Mouse (Mus musculus): ENCODE data around the gene Srrd.

Gene Srrd

GRCm38 (mm10) chr5:112342463-112343204, at the start of gene Srrd, which contains the start of gene Hps4:
Srrd (minus strand) TSS chr5:112343040.
Hps4 (plus strand) TSS chr5:112343083.
- DNase-seq (ENCODE audit: extremely low spot score, low read depth, low spot score) = no peak

- no peak for DNase-seq (ENCODE audit: extremely low spot score, low read depth, low spot score)
Observed at GRCm38 (mm10) chr5:112391676-112392323, 49.0 kb upstream of the Srrd start.

GRCm38 (mm10) chr5:112391002-112391401, 48.2 kb upstream of the Srrd start:
- DNase-seq (ENCODE audit: extremely low spot score, low read depth, low spot score) = no peak

GRCm38 (mm10) chr5:112389352-112389751, 46.5 kb upstream of the Srrd start:
- no peak for DNase-seq (ENCODE audit: extremely low spot score, low read depth, low spot score)

GRCm38 (mm10) chr5:112385973-112386372, 43.1 kb upstream of the Srrd start:
- no peak for DNase-seq (ENCODE audit: extremely low spot score, low read depth, low spot score)

GRCm38 (mm10) chr5:112384805-112385472, 42.1 kb upstream of the Srrd start:
- DNase-seq (ENCODE audit: extremely low spot score, low read depth, low spot score) = no peak

- no peak for DNase-seq (ENCODE audit: extremely low spot score, low read depth, low spot score)
Observed at GRCm38 (mm10) chr5:112382641-112383330, 39.9 kb upstream of the Srrd start.

GRCm38 (mm10) chr5:112382042-112382441, 39.2 kb upstream of the Srrd start:
- no peak for DNase-seq (ENCODE audit: extremely low spot score, low read depth, low spot score)

GRCm38 (mm10) chr5:112381154-112381553, 38.3 kb upstream of the Srrd start:
- DNase-seq (ENCODE audit: extremely low spot score, low read depth, low spot score) = no peak

- DNase-seq (ENCODE audit: extremely low spot score, low read depth, low spot score) = no peak
Observed at GRCm38 (mm10) chr5:112378716-112379115, 35.9 kb upstream of the Srrd start.

GRCm38 (mm10) chr5:112377380-112377779, 34.5 kb upstream of the Srrd start:
- DNase-seq (ENCODE audit: extremely low spot score, low read depth, low spot score) = no peak

- no peak for DNase-seq (ENCODE audit: extremely low spot score, low read depth, low spot score)
Observed at GRCm38 (mm10) chr5:112376111-112376510, 33.3 kb upstream of the Srrd start.

- DNase-seq (ENCODE audit: extremely low spot score, low read depth, low spot score) = no peak
Observed at GRCm38 (mm10) chr5:112371933-112372332, 29.1 kb upstream of the Srrd start.

- DNase-seq (ENCODE audit: extremely low spot score, low read depth, low spot score) = no peak
Observed at GRCm38 (mm10) chr5:112370236-112370813, 27.5 kb upstream of the Srrd start.

- no peak for DNase-seq (ENCODE audit: extremely low spot score, low read depth, low spot score)
Observed at GRCm38 (mm10) chr5:112369326-112369725, 26.5 kb upstream of the Srrd start.

GRCm38 (mm10) chr5:112368666-112369065, 25.8 kb upstream of the Srrd start:
- no peak for DNase-seq (ENCODE audit: extremely low spot score, low read depth, low spot score)

- DNase-seq (ENCODE audit: extremely low spot score, low read depth, low spot score) = no peak
Observed at GRCm38 (mm10) chr5:112367929-112368328, 25.1 kb upstream of the Srrd start.

- DNase-seq (ENCODE audit: extremely low spot score, low read depth, low spot score) = no peak
Observed at GRCm38 (mm10) chr5:112367338-112367737, 24.5 kb upstream of the Srrd start.

- no peak for DNase-seq (ENCODE audit: extremely low spot score, low read depth, low spot score)
Observed at GRCm38 (mm10) chr5:112366879-112367278, 24.0 kb upstream of the Srrd start.

GRCm38 (mm10) chr5:112364184-112364797, 21.5 kb upstream of the Srrd start:
- DNase-seq (ENCODE audit: extremely low spot score, low read depth, low spot score) = no peak

- no peak for DNase-seq (ENCODE audit: extremely low spot score, low read depth, low spot score)
Observed at GRCm38 (mm10) chr5:112360077-112360476, 17.2 kb upstream of the Srrd start.

Data from hindlimb bud, embryonic 11.5 days (tissue).